Mouse (Mus musculus): ENCODE data around the gene Cacna1g. TPM values are rescaled to one million over a fixed set of nuclear protein-coding genes. Genes with fewer than 3 reads are reported as not detected.

Cacna1g gene
- polyA plus RNA-seq, 1 experiment: not detected

- no peak for TF ChIP-seq GATA1 (IDR thresholded peaks at IDR 0.05; ENCODE audit: low read length)
Measured at GRCm38 (mm10) chr11:94486001-94486400, 12.0 kb upstream of the Cacna1g start, which contains the start of gene Spata20. TSS of gene Spata20 (minus strand) at chr11:94486179.

DNA sequence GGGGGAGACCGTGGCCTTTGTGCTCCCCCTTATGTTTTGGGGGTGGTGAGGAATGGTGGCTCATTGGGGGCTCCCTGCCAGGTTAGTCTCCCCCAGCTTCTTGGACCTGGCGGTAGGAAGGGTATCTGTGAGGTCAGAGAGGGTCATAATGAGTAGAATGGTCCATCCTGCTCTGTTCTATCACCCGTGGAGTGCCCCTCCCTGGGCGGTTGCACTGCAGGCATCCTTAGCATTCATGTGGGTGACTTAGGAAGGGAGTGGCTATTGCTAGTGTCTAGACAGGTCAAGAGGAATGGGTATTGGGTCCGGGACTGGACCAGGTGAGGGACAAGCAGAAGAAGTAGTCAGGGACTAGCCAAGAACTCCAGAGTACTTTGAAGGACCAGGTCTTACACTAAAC is 11.2 kb upstream of the Cacna1g start:
- no peak for TF ChIP-seq GATA1 (IDR thresholded peaks at IDR 0.05; ENCODE audit: low read length)

- TF ChIP-seq GATA1 (IDR thresholded peaks at IDR 0.05; ENCODE audit: low read length): no peak
Measured at GRCm38 (mm10) chr11:94484636-94485035, 10.6 kb upstream of the Cacna1g start.

DNA sequence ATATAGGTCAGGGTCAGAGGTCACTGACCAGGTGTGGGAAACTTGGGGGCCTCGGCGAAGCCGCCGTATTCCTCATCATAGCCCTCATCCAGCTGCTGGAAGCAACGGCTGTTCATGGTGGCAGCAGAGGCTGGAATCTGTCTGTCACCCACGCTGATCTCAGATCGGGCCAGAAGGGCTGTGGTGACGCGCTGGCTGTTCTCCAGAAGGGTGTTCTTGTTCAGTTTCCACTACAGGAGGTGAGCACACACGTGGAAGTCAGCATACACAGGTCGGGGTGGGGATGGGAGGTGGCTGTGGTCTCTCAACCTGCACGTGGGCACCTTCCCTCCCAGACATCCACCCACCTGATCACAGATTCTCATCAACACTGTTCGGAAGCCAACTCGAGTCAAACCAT is 9.9 kb upstream of the Cacna1g start:
- no peak for TF ChIP-seq GATA1 (IDR thresholded peaks at IDR 0.05; ENCODE audit: low read length)

GRCm38 (mm10) chr11:94483436-94483835 is 9.4 kb upstream of the Cacna1g start:
- TF ChIP-seq GATA1 (IDR thresholded peaks at IDR 0.05; ENCODE audit: low read length): no peak

GRCm38 (mm10) chr11:94482738-94483137 is 8.7 kb upstream of the Cacna1g start:
- TF ChIP-seq GATA1 (IDR thresholded peaks at IDR 0.05; ENCODE audit: low read length): no peak

DNA sequence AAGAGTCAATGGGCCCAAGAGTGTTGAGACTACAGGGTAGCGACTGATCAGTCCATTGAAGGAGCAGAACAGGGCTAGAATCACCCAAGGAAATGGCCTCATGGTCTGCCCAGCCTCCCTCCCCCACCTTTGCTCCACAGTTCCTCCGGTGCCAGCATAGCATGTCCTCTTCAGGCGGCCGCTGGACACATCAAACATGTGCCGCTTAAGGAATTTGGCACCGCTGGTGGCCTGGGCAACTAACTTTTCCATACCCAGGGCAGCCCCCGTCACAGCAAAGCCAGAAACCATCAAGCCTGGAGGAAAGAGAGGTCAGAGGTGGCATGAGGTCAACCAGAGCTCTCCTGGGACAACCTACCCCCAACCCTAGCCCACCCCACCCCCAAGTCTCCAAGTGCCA is 8.0 kb upstream of the Cacna1g start:
- no peak for TF ChIP-seq GATA1 (IDR thresholded peaks at IDR 0.05; ENCODE audit: low read length)

- TF ChIP-seq GATA1 (IDR thresholded peaks at IDR 0.05; ENCODE audit: low read length): no peak
Measured at GRCm38 (mm10) chr11:94480382-94480781, 6.4 kb upstream of the Cacna1g start.

DNA sequence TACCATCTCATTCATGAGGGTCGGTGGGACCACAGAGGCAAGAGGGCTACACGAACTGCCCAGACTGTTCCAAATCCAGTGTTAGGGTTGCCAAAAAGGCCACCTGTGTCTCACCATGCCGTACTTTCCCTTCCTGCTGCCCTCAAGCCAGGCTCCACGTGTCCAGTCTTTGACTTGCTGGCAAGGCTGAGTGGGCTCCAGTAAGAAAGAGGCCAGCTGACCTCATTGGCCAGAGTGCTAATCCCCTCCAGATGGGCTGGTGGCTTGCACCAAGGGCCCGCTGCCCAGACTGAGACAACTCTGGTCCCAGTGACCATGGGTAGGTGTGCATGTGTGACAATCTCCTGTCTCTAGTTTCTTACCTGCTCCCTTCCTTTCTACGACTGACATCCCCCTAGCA is 3.7 kb upstream of the Cacna1g start:
- TF ChIP-seq GATA1 (IDR thresholded peaks at IDR 0.05; ENCODE audit: low read length): no peak

- TF ChIP-seq GATA1 (IDR thresholded peaks at IDR 0.05; ENCODE audit: low read length): no peak
Measured at GRCm38 (mm10) chr11:94475722-94476121, 1.7 kb upstream of the Cacna1g start.

DNA sequence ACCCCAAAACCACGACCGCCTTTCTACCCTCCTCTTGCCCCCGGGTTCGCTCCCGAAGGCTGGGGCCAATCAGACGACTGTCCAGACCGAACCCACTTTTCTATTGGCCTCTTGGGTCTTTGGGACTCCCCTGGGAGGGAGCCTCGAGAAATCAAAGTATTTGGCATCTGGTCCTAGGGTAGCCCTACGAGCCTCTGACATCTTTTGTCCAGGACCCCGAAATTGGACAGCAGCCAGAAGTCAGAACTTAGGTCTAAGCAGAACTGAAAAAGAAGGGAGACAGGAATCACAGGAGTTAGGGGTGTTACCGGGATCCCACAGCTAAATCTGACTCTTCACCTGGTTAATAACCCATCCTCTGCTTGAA is 529 bp upstream of the Cacna1g start:
- no peak for TF ChIP-seq GATA1 (IDR thresholded peaks at IDR 0.05; ENCODE audit: low read length)

GRCm38 (mm10) chr11:94472916-94473706 is 887 bp downstream of the Cacna1g start:
- no peak for TF ChIP-seq GATA1 (IDR thresholded peaks at IDR 0.05; ENCODE audit: low read length)

DNA sequence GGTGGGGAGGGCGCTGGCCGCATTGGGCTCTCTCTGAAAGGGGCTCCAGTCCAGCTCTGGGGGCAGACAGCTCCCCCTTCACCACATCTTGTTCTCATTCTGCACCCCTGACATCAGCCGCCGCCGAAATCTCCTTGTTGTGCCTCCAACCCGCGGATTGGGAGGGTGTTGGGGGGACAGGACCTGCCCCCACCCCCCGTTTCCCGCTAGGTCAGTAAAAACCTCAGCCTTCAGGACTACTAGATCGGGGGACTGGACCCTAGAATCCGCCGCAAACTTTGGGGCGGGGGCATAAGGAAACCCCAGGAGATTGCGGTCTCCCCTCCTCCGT is 1.4 kb downstream of the Cacna1g start:
- TF ChIP-seq GATA1 (IDR thresholded peaks at IDR 0.05; ENCODE audit: low read length): no peak

- TF ChIP-seq GATA1 (IDR thresholded peaks at IDR 0.05; ENCODE audit: low read length): no peak
Measured at GRCm38 (mm10) chr11:94471740-94472584, 2.0 kb downstream of the Cacna1g start.

DNA sequence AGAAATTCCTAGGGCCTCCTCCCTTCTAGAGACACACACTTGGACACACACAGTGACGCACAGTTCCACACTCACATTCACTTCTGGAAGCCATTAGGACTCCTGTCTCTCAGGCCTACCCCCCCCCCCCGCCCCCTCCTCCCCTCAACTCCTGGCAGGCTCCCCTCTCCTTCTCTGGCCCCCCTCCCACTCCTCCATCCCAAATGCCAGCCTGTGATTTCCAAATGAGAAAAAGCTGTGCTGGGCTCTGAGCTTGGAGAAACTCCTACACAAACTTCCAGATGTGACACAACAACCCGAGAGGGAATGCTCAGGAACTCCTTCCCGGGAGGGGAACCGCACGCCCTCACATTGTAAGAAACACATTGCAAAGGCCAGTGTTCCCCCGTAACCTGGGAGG is 3.6 kb downstream of the Cacna1g start:
- TF ChIP-seq GATA1 (IDR thresholded peaks at IDR 0.05; ENCODE audit: low read length): no peak

GRCm38 (mm10) chr11:94469136-94470064 is 4.6 kb downstream of the Cacna1g start:
- TF ChIP-seq GATA1 (IDR thresholded peaks at IDR 0.05; ENCODE audit: low read length): no peak

All from G1E-ER4 (cell line).